Mouse (Mus musculus) hindbrain, postnatal 0 days (tissue): ENCODE measurements around the gene Fbxo11. TPM values are rescaled to one million over a fixed set of nuclear protein-coding genes. Genes with fewer than 3 reads are reported as not detected.

Source experiments
- ATAC-seq: fragments of 200-750 bp; cut with Nextera tagmentation; 2 replicates; pipeline ENCODE4 v1.8.0; 2017; ENCODE audit warnings: mild to moderate bottlenecking, moderate TSS enrichment, moderate library complexity
- DNase-seq: peaks from one replicate; pipeline ENCODE4 v3.0.0-alpha.2; 2015; ENCODE audit warnings: low spot score
- H3K27ac ChIP-seq: fragments of 300-500 bp; sonication (generic); 2 replicates; pipeline ENCODE4 v1.5.1; 2014; ENCODE audit warnings: mild to moderate bottlenecking
- H3K27me3 ChIP-seq: fragments of 300-500 bp; sonication (generic); 2 replicates; pipeline ENCODE4 v1.6.1; 2014; ENCODE audit warnings: low read length, mixed read lengths; ENCODE audit not compliant: insufficient read depth
- H3K36me3 ChIP-seq: fragments of 300-500 bp; sonication (generic); 2 replicates; pipeline ENCODE4 v1.6.1; 2014; ENCODE audit warnings: low read length, mixed read lengths; ENCODE audit not compliant: insufficient read depth
- H3K4me1 ChIP-seq: fragments of 300-500 bp; sonication (generic); 2 replicates; pipeline ENCODE4 v1.6.1; 2014; ENCODE audit warnings: antibody characterized with exemption, low read length, mixed read lengths; ENCODE audit not compliant: insufficient read depth
- H3K4me2 ChIP-seq: fragments of 300-500 bp; sonication (generic); 2 replicates; pipeline ENCODE4 v1.6.1; 2014; ENCODE audit warnings: low read depth, mild to moderate bottlenecking, low read length, moderate library complexity, mixed read lengths
- H3K4me3 ChIP-seq: fragments of 300-500 bp; sonication (generic); 2 replicates; pipeline ENCODE4 v1.5.1; 2014; ENCODE audit warnings: low read length
- H3K9ac ChIP-seq: fragments of 300-500 bp; sonication (generic); replicated peaks from 2 replicates; pipeline ENCODE4 v1.6.1; 2014; ENCODE audit warnings: mild to moderate bottlenecking, low read length, moderate library complexity, mixed read lengths
- H3K9me3 ChIP-seq: fragments of 300-500 bp; sonication (generic); 2 replicates; pipeline ENCODE4 v1.6.1; 2016; ENCODE audit warnings: low read length, mixed read lengths
- CTCF ChIP-seq: IDR thresholded peaks from 2 replicates; pipeline ENCODE4 v1.5.1; 2016; ENCODE audit warnings: antibody characterized with exemption, control low read depth, low read depth
- WGBS: fragments of 180-500 bp; shearing (Covaris S2); extraction: QIAGEN DNeasy Blood & Tissue Kit; methylation state at CpG from one replicate; pipeline ENCODE4 v1.1.7; 2014; 5-methylcytosine and 5-hydroxymethylcytosine counted together
- polyA plus RNA-seq: library from polyadenylated mRNA; unstranded; fragments of >200 nt; fragmentation: Nextera tagmentation; extraction: Ambion mirVana; gene quantifications from 2 replicates; pipeline ENCODE4 v1.2.1, GENCODE M21; 2015
- total RNA-seq: library from RNA; depleted of rRNA; stranded (reverse); fragments of >200 nt; gene quantifications from 2 replicates; pipeline ENCODE4 v1.2.3, GENCODE M21; 2014

The Fbxo11 gene
- total and polyA plus RNA-seq, 2 experiments from 2014 or later = 23.7 to 39.5 TPM

- ATAC-seq = 0 out of 2 replicates have a peak, but pooled peaks have one; percentile 35
- no peak for DNase-seq
- no peaks in the 10 kb centered on the region for H3K36me3 ChIP-seq
These were observed 6.8 kb downstream of the Fbxo11 start for GRCm38 (mm10) chr17:88058280-88058679.

GRCm38 (mm10) chr17:88057846-88058245, 7.2 kb downstream of the Fbxo11 start:
- Histone ChIP-seq H3K27me3 (no peaks in the 10 kb centered on the region), H3K27ac (no peak overlapping the region), H3K4me2 (no peak overlapping the region), H3K9me3 (no peaks in the 10 kb centered on the region), H3K36me3 (no peaks in the 10 kb centered on the region), H3K4me1 (peaks cover 3% of the 10 kb centered on the region), H3K4me3 (no peak overlapping the region), H3K9ac (no peak overlapping the region)
- ATAC-seq (no peak), DNase-seq (peak; percentile 27)
- WGBS = 91% methylated on average over 1 of the region's 1 CpGs
- no peak for TF ChIP-seq CTCF

More at GRCm38 (mm10) chr17:88058280-88058679, 6.8 kb downstream of the Fbxo11 start:
- TF ChIP-seq CTCF = no peak
- peaks cover 3% of the 10 kb centered on the region for H3K4me1 ChIP-seq
- H3K4me3 ChIP-seq = no peak overlapping the region
- H3K27me3 ChIP-seq = no peaks in the 10 kb centered on the region
- no peak overlapping the region for H3K4me2 ChIP-seq
- no peak overlapping the region for H3K27ac ChIP-seq
- no peaks in the 10 kb centered on the region for H3K9me3 ChIP-seq
- 60% methylated on average over 2 of the region's 2 CpGs for WGBS
- H3K9ac ChIP-seq = no peak overlapping the region

- Histone ChIP-seq H3K27me3 (no peaks in the 10 kb centered on the region), H3K4me1 (no peaks in the 10 kb centered on the region), H3K36me3 (no peaks in the 10 kb centered on the region), H3K4me2 (no peak overlapping the region), H3K9me3 (no peaks in the 10 kb centered on the region), H3K4me3 (no peak overlapping the region), H3K9ac (no peak overlapping the region), H3K27ac (no peak overlapping the region)
- WGBS = 99% methylated on average over 4 of the region's 4 CpGs
- ATAC-seq = no peak
- no peak for TF ChIP-seq CTCF
- DNase-seq = no peak
These were observed 13.4 kb downstream of the Fbxo11 start for GRCm38 (mm10) chr17:88051679-88052078.

- H3K27me3 ChIP-seq = no peaks in the 10 kb centered on the region
- H3K9me3 ChIP-seq = no peaks in the 10 kb centered on the region
- H3K9ac ChIP-seq = no peak overlapping the region
- ATAC-seq = no peak
- no peaks in the 10 kb centered on the region for H3K4me1 ChIP-seq
- no peak for DNase-seq
- no peak overlapping the region for H3K4me2 ChIP-seq
- TF ChIP-seq CTCF = no peak
- H3K36me3 ChIP-seq = no peaks in the 10 kb centered on the region
- H3K27ac ChIP-seq = no peak overlapping the region
- H3K4me3 ChIP-seq = no peak overlapping the region
- 89% methylated on average over 1 of the region's 1 CpGs for WGBS
These were observed 14.2 kb downstream of the Fbxo11 start for GRCm38 (mm10) chr17:88050892-88051291.

- Histone ChIP-seq H3K4me2 (no peak overlapping the region), H3K36me3 (no peaks in the 10 kb centered on the region), H3K4me1 (no peaks in the 10 kb centered on the region), H3K9ac (no peak overlapping the region), H3K27me3 (no peaks in the 10 kb centered on the region), H3K9me3 (no peaks in the 10 kb centered on the region), H3K4me3 (no peak overlapping the region), H3K27ac (no peak overlapping the region)
- DNase-seq (no peak), ATAC-seq (no peak)
- TF ChIP-seq CTCF = no peak
- WGBS = 89% methylated on average over 2 of the region's 2 CpGs
These were observed 14.8 kb downstream of the Fbxo11 start for GRCm38 (mm10) chr17:88050318-88050717.

GRCm38 (mm10) chr17:88042099-88043086, 22.7 kb downstream of the Fbxo11 start:
- H3K27ac ChIP-seq = no peak overlapping the region
- H3K36me3 ChIP-seq = no peaks in the 10 kb centered on the region
- no peak overlapping the region for H3K9ac ChIP-seq
- ATAC-seq (peak; percentile 75), DNase-seq (peak; percentile 17)
- TF ChIP-seq CTCF = no peak
- H3K4me3 ChIP-seq = no peak overlapping the region
- no peaks in the 10 kb centered on the region for H3K9me3 ChIP-seq
- no peaks in the 10 kb centered on the region for H3K4me1 ChIP-seq
- H3K4me2 ChIP-seq = 0 out of 2 replicates have a peak overlapping the region, but pooled peaks have one; percentile 9
- no peaks in the 10 kb centered on the region for H3K27me3 ChIP-seq
- WGBS = 42% methylated on average over 12 of the region's 12 CpGs

- no peak overlapping the region for H3K9ac ChIP-seq
- no peak overlapping the region for H3K27ac ChIP-seq
- no peaks in the 10 kb centered on the region for H3K36me3 ChIP-seq
- no peaks in the 10 kb centered on the region for H3K4me1 ChIP-seq
- ATAC-seq (no peak), DNase-seq (no peak)
- 90% methylated on average over 5 of the region's 5 CpGs for whole genome bisulfite sequencing
- no peaks in the 10 kb centered on the region for H3K9me3 ChIP-seq
- TF ChIP-seq CTCF = no peak
- H3K27me3 ChIP-seq = no peaks in the 10 kb centered on the region
- no peak overlapping the region for H3K4me3 ChIP-seq
- H3K4me2 ChIP-seq = no peak overlapping the region
These were observed 24.3 kb downstream of the Fbxo11 start for GRCm38 (mm10) chr17:88040810-88041209.
